Mouse (Mus musculus) layer of hippocampus, adult 18-20 months (tissue): ENCODE results near the gene Glis1. TPM values are rescaled to one million over a fixed set of nuclear protein-coding genes. Genes with fewer than 3 reads are reported as not detected.

Experiments
- DNase-seq, 2 experiments: peaks; one replicate each; pipeline ENCODE4 v3.0.0; 2022; ENCODE audit warnings: low spot score in 2 of 2
- long read RNA-seq: library from polyadenylated mRNA; stranded (forward); transcript quantifications from one replicate; pipeline ENCODE4 v2.0.0, GENCODE M21; 2021
- total RNA-seq, 2 experiments: library from RNA; stranded (reverse); gene quantifications; 2 replicates each; pipeline ENCODE4 v1.2.3; 2021

The Glis1 gene
- 1 to 10 TPM; 2.1 to 2.4 TPM for total RNA-seq
- long read RNA-seq, partial matches to known transcripts: 1 of 1 reads
- long read RNA-seq, other reads (novel, unspliced or antisense): 0 of 1 reads

- DNase-seq: peak; percentile 31 to 54
Observed at GRCm38 (mm10) chr4:107434356-107435237, at the start of gene Glis1. Glis1 (plus strand) TSS chr4:107434591.

- DNase-seq: peak; percentile 5 to 55
Observed at GRCm38 (mm10) chr4:107387038-107387437, 47.4 kb upstream of the Glis1 start.

GRCm38 (mm10) chr4:107387465-107387864 lies 46.9 kb upstream of the Glis1 start:
- no peak for DNase-seq

- no peak for DNase-seq
Observed at GRCm38 (mm10) chr4:107388291-107388690, 46.1 kb upstream of the Glis1 start.

- no peak for DNase-seq
Observed at GRCm38 (mm10) chr4:107389345-107389744, 45.0 kb upstream of the Glis1 start.

- no peak for DNase-seq
Observed at GRCm38 (mm10) chr4:107393771-107394170, 40.6 kb upstream of the Glis1 start.

- DNase-seq: no peak
Observed at GRCm38 (mm10) chr4:107420202-107420601, 14.2 kb upstream of the Glis1 start.

- DNase-seq: no peak
Observed at GRCm38 (mm10) chr4:107421711-107422110, 12.7 kb upstream of the Glis1 start.

- DNase-seq: peak in 1 of 2 experiments; percentile 19
Observed at GRCm38 (mm10) chr4:107422176-107422575, 12.2 kb upstream of the Glis1 start.

GRCm38 (mm10) chr4:107425616-107426015 lies 8.8 kb upstream of the Glis1 start:
- DNase-seq: no peak

- peak in 1 of 2 experiments; percentile 14 for DNase-seq
Observed at GRCm38 (mm10) chr4:107426631-107427030, 7.8 kb upstream of the Glis1 start.

GRCm38 (mm10) chr4:107432717-107433116 lies 1.7 kb upstream of the Glis1 start:
- DNase-seq: peak; percentile 37 to 72

- no peak for DNase-seq
Observed at GRCm38 (mm10) chr4:107433998-107434355, 414 bp upstream of the Glis1 start.

GRCm38 (mm10) chr4:107435238-107435946 lies 1.0 kb downstream of the Glis1 start:
- no peak for DNase-seq

GRCm38 (mm10) chr4:107436476-107436875 lies 2.1 kb downstream of the Glis1 start:
- DNase-seq: no peak

- DNase-seq: no peak
Observed at GRCm38 (mm10) chr4:107438741-107439140, 4.3 kb downstream of the Glis1 start.

GRCm38 (mm10) chr4:107440306-107440705 lies 5.9 kb downstream of the Glis1 start:
- no peak for DNase-seq

- DNase-seq: no peak
Observed at GRCm38 (mm10) chr4:107442288-107442687, 7.9 kb downstream of the Glis1 start.

GRCm38 (mm10) chr4:107442891-107443483 lies 8.6 kb downstream of the Glis1 start:
- DNase-seq: no peak

- DNase-seq: no peak
Observed at GRCm38 (mm10) chr4:107443621-107444020, 9.2 kb downstream of the Glis1 start.

GRCm38 (mm10) chr4:107448481-107448880 lies 14.1 kb downstream of the Glis1 start:
- peak in 1 of 2 experiments; percentile 22 for DNase-seq

GRCm38 (mm10) chr4:107449519-107449918 lies 15.1 kb downstream of the Glis1 start:
- no peak for DNase-seq
